Mouse (Mus musculus): Measurements from ENCODE around the gene Uba2.
"Not testable (repeated sequence)": the region's sequence is repeated elsewhere in the genome, so short reads cannot be mapped to it uniquely, and the experiment has no call there.

Gene Uba2

GRCm38 (mm10) chr7:34167766-34168469 lies 1.5 kb downstream of the Uba2 start:
- no peak for DNase-seq (ENCODE audit: low read depth, low spot score)

GRCm38 (mm10) chr7:34166850-34167249 lies 2.5 kb downstream of the Uba2 start:
- peak; percentile 65 for DNase-seq (ENCODE audit: low read depth, low spot score)

GRCm38 (mm10) chr7:34165999-34166398 lies 3.4 kb downstream of the Uba2 start:
- DNase-seq (ENCODE audit: low read depth, low spot score): no peak

GRCm38 (mm10) chr7:34164671-34165070 lies 4.7 kb downstream of the Uba2 start:
- no peak for DNase-seq (ENCODE audit: low read depth, low spot score)

GRCm38 (mm10) chr7:34159167-34159566 lies 10.2 kb downstream of the Uba2 start:
- no peak for DNase-seq (ENCODE audit: low read depth, low spot score)

GRCm38 (mm10) chr7:34157994-34158393 lies 11.4 kb downstream of the Uba2 start:
- DNase-seq (ENCODE audit: low read depth, low spot score): no peak

GRCm38 (mm10) chr7:34147193-34147592 lies 22.2 kb downstream of the Uba2 start:
- DNase-seq (ENCODE audit: low read depth, low spot score): no peak

- no peak for DNase-seq (ENCODE audit: low read depth, low spot score)
These were observed 28.3 kb downstream of the Uba2 start for GRCm38 (mm10) chr7:34141123-34141522.

- DNase-seq (ENCODE audit: low read depth, low spot score): no peak
These were observed 29.9 kb downstream of the Uba2 start for GRCm38 (mm10) chr7:34139493-34139892.

GRCm38 (mm10) chr7:34134336-34134735 lies 35.1 kb downstream of the Uba2 start:
- DNase-seq (ENCODE audit: low read depth, low spot score): no peak

- DNase-seq (ENCODE audit: low read depth, low spot score): no peak
These were observed 36.2 kb downstream of the Uba2 start, which contains the start of gene Wtip for GRCm38 (mm10) chr7:34133117-34133762. TSS of gene Wtip (minus strand) at chr7:34133268.

GRCm38 (mm10) chr7:34132355-34133079 lies 36.9 kb downstream of the Uba2 start:
- no peak for DNase-seq (ENCODE audit: low read depth, low spot score)

GRCm38 (mm10) chr7:34131959-34132354 lies 37.4 kb downstream of the Uba2 start:
- no peak for DNase-seq (ENCODE audit: low read depth, low spot score)

- no peak for DNase-seq (ENCODE audit: low read depth, low spot score)
These were observed 38.3 kb downstream of the Uba2 start for GRCm38 (mm10) chr7:34131118-34131517.

GRCm38 (mm10) chr7:34126291-34126690 lies 43.1 kb downstream of the Uba2 start:
- DNase-seq (ENCODE audit: low read depth, low spot score): no peak

GRCm38 (mm10) chr7:34125346-34125745 lies 44.1 kb downstream of the Uba2 start:
- no peak for DNase-seq (ENCODE audit: low read depth, low spot score)

GRCm38 (mm10) chr7:34122987-34123720 lies 46.2 kb downstream of the Uba2 start:
- DNase-seq (ENCODE audit: low read depth, low spot score): no peak

- not testable (repeated sequence) for DNase-seq (ENCODE audit: low read depth, low spot score)
These were observed 48.8 kb downstream of the Uba2 start for GRCm38 (mm10) chr7:34120636-34121035.

GRCm38 (mm10) chr7:34116601-34117000 lies 52.8 kb downstream of the Uba2 start:
- no peak for DNase-seq (ENCODE audit: low read depth, low spot score)

- no peak for DNase-seq (ENCODE audit: low read depth, low spot score)
These were observed 60.2 kb downstream of the Uba2 start for GRCm38 (mm10) chr7:34109190-34109589.

- no peak for DNase-seq (ENCODE audit: low read depth, low spot score)
These were observed 68.1 kb downstream of the Uba2 start for GRCm38 (mm10) chr7:34101276-34101675.

- no peak for DNase-seq (ENCODE audit: low read depth, low spot score)
These were observed 69.4 kb downstream of the Uba2 start for GRCm38 (mm10) chr7:34100002-34100401.

Measured in CD4-positive, CD25-positive, alpha-beta regulatory T cell, adult 2 months (primary cell).